Mouse (Mus musculus) small intestine, adult 2 months (tissue): ENCODE measurements around the gene Cubn.
A peak's percentile ranks its signal among the peaks of the same experiment; 100 is the strongest.

Source experiments
- CTCF ChIP-seq: fragments of 200-500 bp; IDR thresholded peaks from 2 replicates; pipeline ENCODE4 v1.5.1; 2012; ENCODE audit warnings: low read depth, mild to moderate bottlenecking, control low read depth, inconsistent platforms, low read length, moderate library complexity, mixed read lengths; ENCODE audit not compliant: insufficient replicate concordance, insufficient read length; ENCODE audit errors: extremely low read depth
- POLR2A ChIP-seq: fragments of 200-500 bp; IDR thresholded peaks from 2 replicates; pipeline ENCODE4 v1.6.1; 2012; ENCODE audit warnings: low read depth, mild to moderate bottlenecking, control low read depth, inconsistent platforms, low read length, moderate library complexity

- TF ChIP-seq CTCF (0 out of 2 replicates have a peak, but pooled peaks have one; percentile 25), POLR2A (peak; percentile 15; the same call in 1 of the 2 replicates)
Measured at GRCm38 (mm10) chr2:13271165-13271957, 220.3 kb downstream of the Cubn start, which contains the start of gene Rsu1.
